In the genomic region with DNA sequence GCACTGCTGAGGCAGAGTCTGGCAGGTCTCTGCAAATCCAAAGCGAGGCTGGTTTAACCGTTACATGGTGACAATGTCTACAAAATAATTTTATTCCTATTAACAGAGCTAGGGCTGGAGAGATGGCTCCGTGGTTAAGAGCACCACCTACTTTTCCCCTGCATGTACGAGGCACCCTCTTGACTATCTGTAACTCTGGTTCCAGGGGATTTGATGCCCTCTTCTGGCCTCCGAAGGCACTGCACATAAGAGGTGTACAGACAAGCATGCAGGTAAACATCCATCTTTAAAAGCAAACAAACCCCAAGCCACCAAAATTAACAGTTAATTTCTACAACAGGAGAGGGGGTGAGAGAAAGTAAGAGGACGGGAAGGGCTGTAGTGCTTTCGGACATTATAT, we compare ENCODE assay signal across 8 mouse cellular contexts. TPM values are rescaled to one million over a fixed set of nuclear protein-coding genes. Genes with fewer than 3 reads are reported as not detected.
DNase-seq lines count a peak whose midpoint lies in the region; ATAC-seq lines count a peak whose summit lies in the region.

No protein-coding gene starts in this region.

- H3K9ac ChIP-seq in kidney, embryonic 14.5 days (ENCODE audit: low read depth, low read length), result peak overlapping the region; percentile 76; the same call in 1 of the 2 replicates
- peak overlapping the region; percentile 54; the same call in 1 of the 2 replicates for H3K9ac ChIP-seq in forebrain, embryonic 15.5 days (replicated peaks)
- peak overlapping the region; percentile 50; the same call in 1 of the 2 replicates for H3K9ac ChIP-seq in limb, embryonic 15.5 days

- 79% methylated on average over 7 of the region's 7 CpGs for WGBS in kidney, embryonic 14.5 days
- WGBS in forebrain, embryonic 15.5 days, result 87% methylated on average over 7 of the region's 7 CpGs
- 87% methylated on average over 7 of the region's 7 CpGs for WGBS in limb, embryonic 15.5 days

- H3K9me3 ChIP-seq in kidney, embryonic 14.5 days (ENCODE audit: control insufficient read depth, low read length), result no peaks in the 10 kb centered on the region
- H3K9me3 ChIP-seq in forebrain, embryonic 15.5 days, result no peaks in the 10 kb centered on the region
- no peaks in the 10 kb centered on the region for H3K9me3 ChIP-seq in limb, embryonic 15.5 days

- peak overlapping the region; percentile 49 for H3K4me2 ChIP-seq in kidney, embryonic 14.5 days (replicated peaks; ENCODE audit: low read depth, low read length)
- peak overlapping the region; percentile 67 for H3K4me2 ChIP-seq in forebrain, embryonic 15.5 days (replicated peaks)
- peak overlapping the region; percentile 57 for H3K4me2 ChIP-seq in limb, embryonic 15.5 days

- no peaks in the 10 kb centered on the region for H3K27me3 ChIP-seq in kidney, embryonic 14.5 days (ENCODE audit: control insufficient read depth, insufficient read depth, low read length)
- no peaks in the 10 kb centered on the region for H3K27me3 ChIP-seq in forebrain, embryonic 15.5 days
- H3K27me3 ChIP-seq in limb, embryonic 15.5 days, result no peaks in the 10 kb centered on the region

- H3K4me3 ChIP-seq in kidney, embryonic 14.5 days (ENCODE audit: low read length), result peak overlapping the region; percentile 57
- peak overlapping the region; percentile 94 for H3K4me3 ChIP-seq in forebrain, embryonic 15.5 days
- H3K4me3 ChIP-seq in limb, embryonic 15.5 days, result peak overlapping the region; percentile 90

- no peak for DNase-seq in kidney, adult 18-20 months
- DNase-seq in ZHBTc4 (ENCODE audit: low read depth, low spot score), result peak; percentile 91
- DNase-seq in natural killer cell, adult 2 months (ENCODE audit: low spot score in 2 of 2), result peak; percentile 55 to 70
- no peak for DNase-seq in Muller cell, postnatal 12 days (ENCODE audit: inconsistent ontology term)
- no peak for DNase-seq in adrenal gland, adult 8-10 months

- no peak overlapping the region for H3K27ac ChIP-seq in kidney, embryonic 14.5 days (ENCODE audit: low read depth, low read length)
- no peak overlapping the region for H3K27ac ChIP-seq in forebrain, embryonic 15.5 days (replicated peaks)
- H3K27ac ChIP-seq in limb, embryonic 15.5 days, result no peak overlapping the region

- no peak for ATAC-seq in kidney, embryonic 14.5 days (ENCODE audit: low FRiP score, low TSS enrichment)
- no peak for ATAC-seq in forebrain, embryonic 15.5 days (replicated peaks)
- ATAC-seq in limb, embryonic 15.5 days (ENCODE audit: insufficient number of reproducible peaks, low FRiP score, low TSS enrichment, low read depth), result no peak

- peaks cover 5% of the 10 kb centered on the region for H3K36me3 ChIP-seq in kidney, embryonic 14.5 days (ENCODE audit: control insufficient read depth, insufficient read depth, low read length)
- peaks cover 2% of the 10 kb centered on the region; the same call in 1 of the 2 replicates for H3K36me3 ChIP-seq in forebrain, embryonic 15.5 days
- H3K36me3 ChIP-seq in limb, embryonic 15.5 days, result 0 out of 2 replicates have a peak, but pooled peaks cover 3% of the 10 kb centered on the region

- H3K4me1 ChIP-seq in kidney, embryonic 14.5 days (ENCODE audit: control insufficient read depth, insufficient read depth, low read length), result peaks cover 18% of the 10 kb centered on the region
- peaks cover 42% of the 10 kb centered on the region for H3K4me1 ChIP-seq in forebrain, embryonic 15.5 days
- peaks cover 18% of the 10 kb centered on the region for H3K4me1 ChIP-seq in limb, embryonic 15.5 days

RNA-seq across cellular contexts. Expression of a gene that starts 1.3 kb away (rescaled TPM):
- polyA plus RNA-seq in kidney, embryonic 14.5 days (2014; fragmentation: Nextera tagmentation; extraction: Ambion mirVana), result not detected in 2 replicates
- polyA plus RNA-seq in forebrain, embryonic 15.5 days (2015; fragmentation: Nextera tagmentation; extraction: Ambion mirVana), result not detected in 2 replicates
- polyA plus RNA-seq in limb, embryonic 15.5 days (2015; fragmentation: Nextera tagmentation; extraction: Ambion mirVana), result not detected in 2 replicates
- not detected for total RNA-seq in adrenal gland, adult 8-10 months (2022)

RNA-seq across cellular contexts. Expression of a gene that starts 1.3 kb away (rescaled TPM):
- polyA plus RNA-seq in kidney, embryonic 14.5 days (2014; fragmentation: Nextera tagmentation; extraction: Ambion mirVana), result 34.7 and 38.1 TPM in 2 replicates
- polyA plus RNA-seq in forebrain, embryonic 15.5 days (2015; fragmentation: Nextera tagmentation; extraction: Ambion mirVana), result 42.4 and 45.4 TPM in 2 replicates
- 19.7 and 20.6 TPM in 2 replicates for polyA plus RNA-seq in limb, embryonic 15.5 days (2015; fragmentation: Nextera tagmentation; extraction: Ambion mirVana)
- total RNA-seq in adrenal gland, adult 8-10 months (2022), result 10 to 100 TPM; 12.1 to 16.5 (median 14.6) TPM

RNA-seq across cellular contexts. Expression of a gene that starts 1.5 kb away (rescaled TPM):
- 33.7 and 53.7 TPM in 2 replicates for polyA plus RNA-seq in kidney, embryonic 14.5 days (2014; fragmentation: Nextera tagmentation; extraction: Ambion mirVana)
- 41.1 and 43.0 TPM in 2 replicates for polyA plus RNA-seq in forebrain, embryonic 15.5 days (2015; fragmentation: Nextera tagmentation; extraction: Ambion mirVana)
- 38.3 and 41.5 TPM in 2 replicates for polyA plus RNA-seq in limb, embryonic 15.5 days (2015; fragmentation: Nextera tagmentation; extraction: Ambion mirVana)
- 10 to 100 TPM; 30.2 to 41.2 (median 36.3) TPM for total RNA-seq in adrenal gland, adult 8-10 months (2022)

RNA-seq across cellular contexts. Expression of a gene that starts 2.2 kb away (rescaled TPM):
- polyA plus RNA-seq in kidney, embryonic 14.5 days (2014; fragmentation: Nextera tagmentation; extraction: Ambion mirVana), result 25.8 TPM in 2 replicates
- 37.6 and 37.8 TPM in 2 replicates for polyA plus RNA-seq in forebrain, embryonic 15.5 days (2015; fragmentation: Nextera tagmentation; extraction: Ambion mirVana)
- polyA plus RNA-seq in limb, embryonic 15.5 days (2015; fragmentation: Nextera tagmentation; extraction: Ambion mirVana), result 22.4 and 23.6 TPM in 2 replicates
- 1 to 10 TPM; 6.1 to 8.9 (median 7.5) TPM for total RNA-seq in adrenal gland, adult 8-10 months (2022)

RNA-seq across cellular contexts. Expression of a gene that starts 12.7 kb away (rescaled TPM):
- polyA plus RNA-seq in kidney, embryonic 14.5 days (2014; fragmentation: Nextera tagmentation; extraction: Ambion mirVana), result 11.9 and 12.1 TPM in 2 replicates
- 11.4 and 12.7 TPM in 2 replicates for polyA plus RNA-seq in forebrain, embryonic 15.5 days (2015; fragmentation: Nextera tagmentation; extraction: Ambion mirVana)
- polyA plus RNA-seq in limb, embryonic 15.5 days (2015; fragmentation: Nextera tagmentation; extraction: Ambion mirVana), result 9.2 and 9.4 TPM in 2 replicates
- total RNA-seq in adrenal gland, adult 8-10 months (2022), result 1 to 10 TPM; 7.2 to 8.8 (median 7.7) TPM

Comparison
In these comparisons a context has a peak if more than half of its experiments do, and no peak if none do; other contexts are left out.
1. DNase-seq: peak in ZHBTc4 (single experiment) and natural killer cell, adult 2 months (2 of 2); none in kidney, adult 18-20 months (single experiment), Muller cell, postnatal 12 days (single experiment) and adrenal gland, adult 8-10 months (single experiment).
2. Peak in every context shown above with its lines, with median percentiles within 50 percentile points of each other: H3K4me2 ChIP-seq, H3K4me3 ChIP-seq and H3K9ac ChIP-seq.